Mouse (Mus musculus) embryonic facial prominence, embryonic 10.5 days (tissue): ENCODE measurements around the gene Abcd4. TPM values are rescaled to one million over a fixed set of nuclear protein-coding genes. Genes with fewer than 3 reads are reported as not detected.

ENCODE experiments used
- DNase-seq: peaks from one replicate; pipeline ENCODE4 v3.0.0-alpha.2; 2017; ENCODE audit warnings: low spot score
- H3K27ac ChIP-seq: fragments of 300-500 bp; sonication (generic); replicated peaks from 2 replicates; pipeline ENCODE4 v1.5.1; 2016; ENCODE audit warnings: mild to moderate bottlenecking
- H3K27me3 ChIP-seq: fragments of 300-500 bp; sonication (generic); replicated peaks from 2 replicates; pipeline ENCODE4 v1.6.1; 2016; ENCODE audit warnings: low read depth, mild to moderate bottlenecking; ENCODE audit not compliant: poor library complexity, severe bottlenecking
- H3K36me3 ChIP-seq: fragments of 300-500 bp; sonication (generic); replicated peaks from 2 replicates; pipeline ENCODE4 v1.6.1; 2016; ENCODE audit warnings: mild to moderate bottlenecking, moderate library complexity
- H3K4me1 ChIP-seq: fragments of 300-500 bp; sonication (generic); 2 replicates; pipeline ENCODE4 v1.6.1; 2016
- H3K4me3 ChIP-seq: fragments of 300-500 bp; sonication (generic); 2 replicates; pipeline ENCODE4 v1.5.1; 2016; ENCODE audit warnings: mild to moderate bottlenecking, moderate library complexity
- H3K9me3 ChIP-seq: fragments of 300-500 bp; sonication (generic); 2 replicates; pipeline ENCODE4 v1.6.1; 2016; ENCODE audit warnings: mild to moderate bottlenecking
- WGBS: fragments of 180-500 bp; shearing (Covaris S2); methylation state at CpG from one replicate; pipeline ENCODE4 v1.1.7; 2016; 5-methylcytosine and 5-hydroxymethylcytosine counted together
- polyA plus RNA-seq: library from polyadenylated mRNA; unstranded; fragments of >200 nt; fragmentation: Nextera tagmentation; extraction: Ambion mirVana; gene quantifications from 2 replicates; pipeline ENCODE4 v1.2.1, GENCODE M21; 2016

Abcd4 gene
- polyA plus RNA-seq, 1 experiment from 2014 or later, result 12.7 TPM

DNA sequence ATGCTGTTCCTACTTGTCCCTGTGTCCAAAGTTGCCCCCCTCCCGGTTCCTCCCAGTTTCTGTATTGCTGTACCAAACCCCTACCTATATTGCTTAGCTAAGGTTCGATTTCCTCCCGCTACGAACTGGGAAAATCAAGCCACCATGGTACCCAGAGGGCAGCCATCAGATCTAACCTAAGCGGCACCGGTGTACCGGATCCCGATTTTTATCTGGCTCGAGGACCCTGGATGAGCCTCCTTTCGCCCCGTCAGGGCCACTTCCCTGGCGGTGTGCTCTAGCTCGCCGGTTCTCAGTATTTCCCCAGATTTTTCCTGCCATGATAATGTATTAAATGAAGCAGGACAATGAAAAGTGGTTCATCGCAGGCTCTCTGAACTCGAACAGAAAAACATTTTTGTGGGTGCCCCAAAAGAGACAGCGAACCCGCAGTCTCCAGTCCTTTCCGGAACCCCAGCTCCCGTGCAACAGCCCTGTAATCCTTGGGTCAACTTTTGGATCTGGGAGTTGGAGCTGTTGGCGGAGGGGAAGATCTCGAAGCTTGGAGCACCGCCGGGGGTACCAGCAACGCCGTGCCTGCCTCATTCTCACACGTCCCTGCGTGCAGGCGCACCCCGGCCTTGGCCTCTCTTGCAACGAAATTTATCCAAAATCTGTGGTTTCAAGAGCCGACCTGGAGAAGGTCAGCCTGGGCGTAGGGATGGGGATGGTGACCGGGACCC is 46.4 kb downstream of the Abcd4 start:
- Histone ChIP-seq H3K27ac (no peak overlapping the region), H3K36me3 (no peaks in the 10 kb centered on the region), H3K4me1 (peaks cover 30% of the 10 kb centered on the region), H3K27me3 (peaks cover 100% of the 10 kb centered on the region), H3K4me3 (peak overlapping the region; percentile 45; the same call in 1 of the 2 replicates), H3K9me3 (no peaks in the 10 kb centered on the region)
- under 1% methylated on average over 34 of the region's 34 CpGs for WGBS
- DNase-seq, result peak; percentile 60

DNA sequence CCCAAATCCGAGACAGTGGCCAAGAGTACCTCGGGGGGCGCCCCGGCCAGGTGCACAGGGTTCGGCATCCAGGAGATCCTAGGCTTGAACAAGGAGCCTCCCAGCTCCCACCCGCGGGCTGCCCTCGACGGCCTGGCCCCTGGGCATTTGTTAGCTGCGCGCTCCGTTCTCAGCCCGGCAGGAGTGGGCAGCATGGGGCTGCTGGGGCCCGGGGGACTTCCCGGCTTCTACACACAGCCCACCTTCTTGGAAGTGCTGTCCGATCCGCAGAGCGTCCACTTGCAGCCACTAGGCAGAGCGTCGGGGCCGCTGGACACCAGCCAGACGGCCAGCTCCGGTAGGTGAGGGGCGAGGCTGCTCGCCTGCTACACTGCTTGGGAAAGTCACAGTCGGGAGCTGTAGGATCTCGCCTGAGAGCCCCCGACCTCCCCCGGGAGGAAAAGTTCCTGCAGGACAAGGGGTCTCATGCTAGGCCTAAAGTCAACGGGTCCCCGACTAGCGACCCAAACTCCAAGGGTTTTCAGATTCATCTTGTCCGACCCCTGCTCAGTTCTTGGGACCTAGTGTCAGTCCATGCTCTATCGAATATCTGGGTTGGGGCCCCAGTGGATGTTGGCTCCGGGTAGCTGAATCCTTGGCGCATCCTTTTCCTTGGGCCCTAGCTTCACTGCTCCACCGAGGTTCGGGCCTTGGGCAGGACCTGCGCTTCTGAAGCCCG is 47.1 kb downstream of the Abcd4 start:
- H3K27ac ChIP-seq, result no peak overlapping the region
- 1% methylated on average over 40 of the region's 40 CpGs for WGBS
- no peaks in the 10 kb centered on the region for H3K9me3 ChIP-seq
- peak; percentile 60 for DNase-seq
- H3K27me3 ChIP-seq, result peaks cover 96% of the 10 kb centered on the region
- peak overlapping the region; percentile 45 for H3K4me3 ChIP-seq
- no peaks in the 10 kb centered on the region for H3K36me3 ChIP-seq
- peaks cover 30% of the 10 kb centered on the region for H3K4me1 ChIP-seq

DNA sequence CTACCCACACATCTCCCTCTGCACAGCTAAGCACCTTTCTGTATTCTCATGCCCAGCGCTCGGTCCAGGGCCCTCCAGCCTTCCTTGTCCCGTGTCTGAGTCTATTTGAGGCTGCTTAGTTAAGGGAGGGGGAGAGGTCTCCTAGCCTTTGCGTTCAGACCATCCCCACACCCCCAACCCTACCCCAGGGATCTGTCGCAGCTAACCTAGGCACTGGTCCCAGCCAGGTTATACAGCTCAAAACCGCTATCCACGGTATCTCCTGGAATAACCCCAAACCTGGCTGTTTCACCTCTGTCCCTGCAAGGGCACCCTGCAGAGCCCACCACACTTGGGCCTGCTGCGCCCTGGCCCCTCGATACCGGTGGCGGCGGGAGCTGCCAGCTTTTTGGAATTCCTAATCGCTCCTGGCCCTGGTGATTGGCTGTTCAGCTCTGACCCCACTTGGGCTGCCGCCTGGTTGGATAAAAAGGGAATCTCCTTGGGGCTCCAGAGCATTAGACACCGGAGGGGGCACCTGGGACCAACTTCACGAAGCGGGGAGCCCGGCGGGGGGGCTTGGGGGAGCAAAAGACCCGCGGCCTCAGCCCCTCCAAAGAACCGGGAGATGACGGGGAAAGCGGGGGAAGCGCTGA is 47.8 kb downstream of the Abcd4 start, which contains the start of gene Vsx2:
Vsx2 (plus strand) TSS at position 427 of the 635 bp plus-strand sequence.
- 2% methylated on average over 25 of the region's 25 CpGs for WGBS
- peaks cover 96% of the 10 kb centered on the region for H3K27me3 ChIP-seq
- DNase-seq, result peak; percentile 59
- H3K27ac ChIP-seq, result no peak within 1 kb of the TSS
- H3K4me3 ChIP-seq, result peak within 1 kb of the TSS; percentile 45
- H3K9me3 ChIP-seq, result no peaks in the 10 kb centered on the region
- no peaks in the 10 kb centered on the region for H3K36me3 ChIP-seq
- peaks cover 30% of the 10 kb centered on the region for H3K4me1 ChIP-seq

DNA sequence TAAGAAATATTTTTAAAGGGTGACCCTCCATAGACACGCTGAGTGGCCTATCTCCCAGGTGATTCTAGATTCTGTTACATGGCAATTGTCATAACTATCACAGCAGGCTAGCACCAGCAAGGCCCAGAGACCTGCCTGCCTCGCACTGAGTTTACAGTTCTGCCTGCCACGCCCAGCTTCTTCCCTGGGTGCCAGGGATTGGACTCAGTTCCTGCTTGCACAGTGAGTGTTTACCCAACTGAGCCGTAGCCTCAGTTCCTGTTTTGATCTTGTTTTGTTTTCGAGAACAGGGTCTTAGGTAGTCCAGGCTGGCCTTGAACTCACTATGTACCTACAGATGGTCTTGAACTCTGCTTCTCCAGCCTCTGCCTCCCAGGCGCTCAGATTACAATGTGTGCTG is 49.6 kb downstream of the Abcd4 start:
- no peak for DNase-seq
- Histone ChIP-seq H3K9me3 (no peaks in the 10 kb centered on the region), H3K4me1 (peaks cover 28% of the 10 kb centered on the region), H3K4me3 (no peak overlapping the region), H3K36me3 (no peaks in the 10 kb centered on the region), H3K27ac (no peak overlapping the region), H3K27me3 (peaks cover 84% of the 10 kb centered on the region)
- WGBS, result 79% methylated on average over 6 of the region's 6 CpGs

DNA sequence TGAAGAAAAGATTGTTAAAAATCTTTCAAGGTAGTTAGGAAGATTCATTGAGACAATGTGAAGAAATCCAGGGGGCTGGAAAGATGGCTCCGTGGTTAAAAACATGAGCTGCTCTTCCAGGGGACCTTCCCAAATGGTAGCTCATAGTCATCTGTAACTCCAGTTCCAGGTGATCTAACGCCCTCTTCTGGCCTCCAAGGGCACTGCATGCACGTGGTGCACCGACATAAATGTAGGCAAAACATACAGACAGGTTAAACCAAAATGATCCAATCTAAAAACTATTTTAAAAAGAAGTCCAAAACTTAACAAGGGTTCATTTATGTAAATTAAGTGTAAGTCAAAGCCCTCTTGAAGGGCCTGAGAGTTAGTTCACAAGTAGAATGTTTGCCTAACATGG is 54.7 kb downstream of the Abcd4 start:
- H3K4me1 ChIP-seq, result no peaks in the 10 kb centered on the region
- H3K9me3 ChIP-seq, result no peaks in the 10 kb centered on the region
- no peaks in the 10 kb centered on the region for H3K36me3 ChIP-seq
- DNase-seq, result no peak
- H3K27ac ChIP-seq, result no peak overlapping the region
- peaks cover 34% of the 10 kb centered on the region for H3K27me3 ChIP-seq
- H3K4me3 ChIP-seq, result no peak overlapping the region
- 49% methylated on average over 4 of the region's 4 CpGs for WGBS

DNA sequence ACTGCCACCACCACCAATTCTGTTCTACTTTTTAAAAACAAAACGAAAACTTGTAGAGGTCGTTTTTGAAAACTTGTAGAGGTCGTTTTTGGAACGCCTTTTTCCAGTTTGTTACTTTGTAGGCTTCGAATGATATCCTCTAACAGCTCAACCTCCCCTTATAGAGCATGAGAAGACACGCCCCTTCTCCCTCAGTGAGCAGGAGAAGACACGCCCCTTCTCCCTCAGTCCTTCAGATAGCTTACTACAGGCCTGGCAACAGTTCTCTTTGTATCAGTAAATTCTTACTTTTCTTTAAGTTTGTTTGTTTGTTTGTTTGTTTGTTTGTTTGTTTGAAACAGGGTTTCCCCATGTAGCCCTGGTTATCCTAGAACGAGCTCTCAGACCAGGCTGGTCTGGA is 62.0 kb downstream of the Abcd4 start:
- Histone ChIP-seq H3K27ac (no peak overlapping the region), H3K27me3 (no peaks in the 10 kb centered on the region), H3K4me1 (peaks cover 24% of the 10 kb centered on the region), H3K36me3 (no peaks in the 10 kb centered on the region), H3K4me3 (no peak overlapping the region), H3K9me3 (no peaks in the 10 kb centered on the region)
- DNase-seq, result no peak
- WGBS, result 59% methylated on average over 8 of the region's 8 CpGs

Other genes starting within 250 kb of the Abcd4 start
- gene Entpd5, start 208.4 kb downstream of the Abcd4 start, polyA plus RNA-seq, result 8.1 and 10.0 TPM in 2 replicates
- gene Bbof1, start 208.3 kb downstream of the Abcd4 start, polyA plus RNA-seq, result 0.49 and 0.80 TPM in 2 replicates
- 23.3 and 24.6 TPM in 2 replicates for gene Rnf113a2, start 200.2 kb downstream of the Abcd4 start, polyA plus RNA-seq
- gene Aldh6a1, start 166.4 kb downstream of the Abcd4 start, polyA plus RNA-seq, result 16.0 and 18.2 TPM in 2 replicates
- 28.4 and 28.6 TPM in 2 replicates for gene Lin52, start 166.0 kb downstream of the Abcd4 start, polyA plus RNA-seq
- 2.8 and 3.2 TPM in 2 replicates for gene Vsx2, start 47.7 kb downstream of the Abcd4 start, polyA plus RNA-seq
- gene Vrtn, start 23.6 kb upstream of the Abcd4 start, polyA plus RNA-seq, result not detected in 2 replicates
- not detected in 2 replicates for gene Syndig1l, start 81.4 kb upstream of the Abcd4 start, polyA plus RNA-seq
- 62.8 and 64.4 TPM in 2 replicates for gene Npc2, start 155.7 kb upstream of the Abcd4 start, polyA plus RNA-seq
- 135 and 141 TPM in 2 replicates for gene Isca2, start 155.8 kb upstream of the Abcd4 start, polyA plus RNA-seq